Mouse (Mus musculus) hindbrain, embryonic 15.5 days (tissue): ENCODE data around the gene Iqcc. TPM values are rescaled to one million over a fixed set of nuclear protein-coding genes. Genes with fewer than 3 reads are reported as not detected.

Experiments used
- ATAC-seq: fragments of 200-750 bp; cut with Nextera tagmentation; 2 replicates; pipeline ENCODE4 v1.8.0; 2017; ENCODE audit warnings: low read depth, moderate number of reproducible peaks, moderate TSS enrichment; ENCODE audit not compliant: low FRiP score
- H3K27ac ChIP-seq: fragments of 300-500 bp; sonication (generic); replicated peaks from 2 replicates; pipeline ENCODE4 v1.5.1; 2015; ENCODE audit warnings: mild to moderate bottlenecking, inconsistent platforms
- H3K27me3 ChIP-seq: fragments of 300-500 bp; sonication (generic); 2 replicates; pipeline ENCODE4 v1.6.1; 2015; ENCODE audit warnings: control low read depth, inconsistent platforms
- H3K36me3 ChIP-seq: fragments of 300-500 bp; sonication (generic); 2 replicates; pipeline ENCODE4 v1.6.1; 2015; ENCODE audit warnings: control low read depth, inconsistent platforms
- H3K4me1 ChIP-seq: fragments of 300-500 bp; sonication (generic); replicated peaks from 2 replicates; pipeline ENCODE4 v1.6.1; 2015; ENCODE audit warnings: control low read depth, inconsistent platforms
- H3K4me2 ChIP-seq: fragments of 300-500 bp; sonication (generic); 2 replicates; pipeline ENCODE4 v1.6.1; 2015; ENCODE audit warnings: moderate library complexity, mild to moderate bottlenecking, inconsistent platforms
- H3K4me3 ChIP-seq: fragments of 300-500 bp; sonication (generic); 2 replicates; pipeline ENCODE4 v1.5.1; 2015; ENCODE audit warnings: mild to moderate bottlenecking, inconsistent platforms
- H3K9ac ChIP-seq: fragments of 300-500 bp; sonication (generic); 2 replicates; pipeline ENCODE4 v1.6.1; 2015; ENCODE audit warnings: inconsistent platforms
- H3K9me3 ChIP-seq: fragments of 300-500 bp; sonication (generic); 2 replicates; pipeline ENCODE4 v1.6.1; 2016; ENCODE audit warnings: control low read depth, inconsistent platforms
- WGBS: fragments of 180-500 bp; shearing (Covaris S2); methylation state at CpG from one replicate; pipeline ENCODE4 v1.1.7; 2015; 5-methylcytosine and 5-hydroxymethylcytosine counted together
- polyA plus RNA-seq: library from polyadenylated mRNA; unstranded; fragments of >200 nt; fragmentation: Nextera tagmentation; extraction: Ambion mirVana; gene quantifications from 2 replicates; pipeline ENCODE4 v1.2.1, GENCODE M21; 2015

Gene Iqcc
- polyA plus RNA-seq, 1 experiment from 2014 or later, result 32.9 TPM

GRCm38 (mm10) chr4:129588865-129589264 is 30.0 kb downstream of the Iqcc start:
- Histone ChIP-seq H3K4me3 (no peak overlapping the region), H3K9me3 (no peaks in the 10 kb centered on the region), H3K27me3 (no peaks in the 10 kb centered on the region), H3K4me1 (0 out of 2 replicates have a peak, but pooled peaks cover 8% of the 10 kb centered on the region), H3K9ac (no peak overlapping the region), H3K36me3 (peaks cover 35% of the 10 kb centered on the region), H3K27ac (no peak overlapping the region), H3K4me2 (no peak overlapping the region)
- no peak for ATAC-seq
- 75% methylated on average over 4 of the region's 4 CpGs for WGBS

DNA sequence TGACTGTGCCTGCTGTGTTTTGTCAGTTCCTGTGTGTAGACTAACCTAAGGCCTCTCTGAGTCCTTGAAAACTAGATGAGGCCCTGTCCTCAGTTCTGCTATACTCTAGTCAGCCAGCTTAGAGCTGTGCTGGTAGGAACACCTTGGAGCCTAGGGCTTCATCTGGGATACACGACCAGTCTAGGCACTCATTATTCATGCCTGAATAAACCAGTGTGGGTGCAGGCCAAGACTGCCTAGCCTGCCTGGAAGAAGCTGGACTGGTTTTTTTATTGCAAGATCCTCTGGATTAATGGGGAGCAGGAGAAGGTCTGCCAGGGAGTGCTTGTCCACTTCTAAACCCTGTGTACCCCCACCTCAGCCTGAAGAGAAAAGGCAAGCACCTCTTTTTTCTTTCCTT is 32.0 kb downstream of the Iqcc start:
- WGBS, result 29% methylated on average over 1 of the region's 1 CpGs
- Histone ChIP-seq H3K36me3 (peaks cover 19% of the 10 kb centered on the region), H3K27me3 (no peaks in the 10 kb centered on the region), H3K4me1 (0 out of 2 replicates have a peak, but pooled peaks cover 8% of the 10 kb centered on the region), H3K9ac (no peak overlapping the region), H3K4me3 (no peak overlapping the region), H3K27ac (no peak overlapping the region), H3K9me3 (no peaks in the 10 kb centered on the region), H3K4me2 (no peak overlapping the region)
- ATAC-seq, result no peak

GRCm38 (mm10) chr4:129585773-129586172 is 33.1 kb downstream of the Iqcc start:
- Histone ChIP-seq H3K36me3 (peaks cover 7% of the 10 kb centered on the region), H3K4me3 (no peak overlapping the region), H3K9me3 (no peaks in the 10 kb centered on the region), H3K27ac (no peak overlapping the region), H3K4me1 (0 out of 2 replicates have a peak, but pooled peaks cover 8% of the 10 kb centered on the region), H3K4me2 (peak overlapping the region; percentile 52; the same call in 1 of the 2 replicates), H3K27me3 (no peaks in the 10 kb centered on the region), H3K9ac (no peak overlapping the region)
- no peak for ATAC-seq
- WGBS, result 86% methylated on average over 9 of the region's 9 CpGs

DNA sequence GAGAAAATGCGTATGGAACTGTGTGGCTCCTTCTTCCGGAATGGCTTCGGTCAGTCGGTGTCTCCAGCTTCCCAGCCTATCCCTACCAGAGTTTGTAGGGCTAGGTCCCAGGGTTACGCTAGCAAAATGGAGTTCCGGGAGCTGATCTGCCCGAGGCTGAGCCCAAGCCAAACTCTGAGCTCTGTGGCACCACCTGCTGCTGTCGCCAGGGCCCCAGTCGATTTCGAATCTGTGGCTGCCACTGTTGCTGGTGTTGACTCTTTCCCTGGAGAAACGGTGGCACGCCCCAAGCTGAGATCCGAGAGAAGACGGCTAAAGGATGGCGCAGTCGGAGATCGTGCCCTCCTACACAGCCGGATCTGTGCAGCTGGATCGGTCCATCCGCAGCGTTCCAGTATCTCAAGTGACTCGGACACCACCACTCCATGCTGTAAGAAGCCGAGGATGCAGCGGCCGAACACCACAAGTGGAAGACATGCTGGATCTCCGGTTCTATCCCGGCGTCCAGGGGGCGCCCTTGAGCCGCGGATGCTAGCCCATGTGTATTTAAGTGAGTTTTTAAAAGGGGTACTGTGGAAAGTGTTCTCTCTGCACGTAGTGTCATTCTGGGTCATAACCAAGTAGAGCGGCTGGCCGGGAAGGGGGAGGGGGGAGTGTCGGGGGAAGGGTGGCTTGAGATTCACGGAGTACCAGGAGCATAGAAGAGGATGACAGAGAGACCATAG is 33.9 kb downstream of the Iqcc start:
- peak overlapping the region; percentile 31 for H3K4me3 ChIP-seq
- peak overlapping the region; percentile 25 for H3K9ac ChIP-seq
- no peaks in the 10 kb centered on the region for H3K27me3 ChIP-seq
- H3K27ac ChIP-seq, result no peak overlapping the region
- WGBS, result 4% methylated on average over 36 of the region's 36 CpGs
- H3K4me2 ChIP-seq, result peak overlapping the region; percentile 52
- H3K9me3 ChIP-seq, result no peaks in the 10 kb centered on the region
- 0 out of 2 replicates have a peak, but pooled peaks cover 8% of the 10 kb centered on the region for H3K4me1 ChIP-seq
- peak; percentile 34; the same call in 1 of the 2 replicates for ATAC-seq
- H3K36me3 ChIP-seq, result no peaks in the 10 kb centered on the region; the same call in 1 of the 2 replicates

- no peaks in the 10 kb centered on the region for H3K27me3 ChIP-seq
- H3K27ac ChIP-seq, result no peak overlapping the region
- H3K4me1 ChIP-seq, result 0 out of 2 replicates have a peak, but pooled peaks cover 8% of the 10 kb centered on the region
- no peaks in the 10 kb centered on the region for H3K36me3 ChIP-seq
- ATAC-seq, result no peak
- H3K9ac ChIP-seq, result no peak overlapping the region
- no peaks in the 10 kb centered on the region for H3K9me3 ChIP-seq
- peak overlapping the region; percentile 52 for H3K4me2 ChIP-seq
- 74% methylated on average over 1 of the region's 1 CpGs for WGBS
- no peak overlapping the region for H3K4me3 ChIP-seq
Observed at GRCm38 (mm10) chr4:129584370-129584769, 34.5 kb downstream of the Iqcc start.

- no peaks in the 10 kb centered on the region for H3K36me3 ChIP-seq
- no peak for ATAC-seq
- H3K9ac ChIP-seq, result no peak overlapping the region
- no peaks in the 10 kb centered on the region for H3K9me3 ChIP-seq
- no peaks in the 10 kb centered on the region for H3K27me3 ChIP-seq
- H3K4me3 ChIP-seq, result no peak overlapping the region
- no peak overlapping the region for H3K4me2 ChIP-seq
- no peak overlapping the region for H3K27ac ChIP-seq
- 86% methylated on average over 1 of the region's 1 CpGs for WGBS
- H3K4me1 ChIP-seq, result 0 out of 2 replicates have a peak, but pooled peaks cover 8% of the 10 kb centered on the region
Observed at GRCm38 (mm10) chr4:129582251-129582650, 36.6 kb downstream of the Iqcc start.

- Histone ChIP-seq H3K4me1 (0 out of 2 replicates have a peak, but pooled peaks cover 11% of the 10 kb centered on the region), H3K9me3 (no peaks in the 10 kb centered on the region), H3K27ac (no peak overlapping the region), H3K9ac (no peak overlapping the region), H3K36me3 (no peaks in the 10 kb centered on the region), H3K27me3 (no peaks in the 10 kb centered on the region), H3K4me2 (no peak overlapping the region), H3K4me3 (no peak overlapping the region)
- 76% methylated on average over 7 of the region's 7 CpGs for WGBS
- no peak for ATAC-seq
Observed at GRCm38 (mm10) chr4:129580347-129580746, 38.6 kb downstream of the Iqcc start.

DNA sequence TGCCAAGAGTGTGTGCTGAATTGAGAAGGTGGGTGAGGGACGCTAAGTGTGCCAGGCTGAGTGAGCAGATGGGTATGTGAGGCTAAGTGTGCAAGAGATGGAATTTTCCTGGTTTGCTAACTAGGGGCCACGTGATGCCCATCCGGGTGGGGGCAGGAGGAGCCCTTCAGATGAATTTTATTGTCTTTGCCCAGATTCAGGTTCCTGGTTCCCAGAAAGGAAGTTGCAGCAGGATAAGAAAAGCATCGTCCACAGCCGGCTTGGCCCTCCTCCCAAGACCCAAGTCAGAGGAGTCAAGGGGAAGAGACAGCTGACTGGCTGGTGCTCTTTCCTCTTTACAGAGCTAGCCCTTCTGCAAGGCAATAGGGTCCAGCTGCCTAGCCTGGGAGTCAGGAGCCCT is 40.4 kb downstream of the Iqcc start, which contains the start of gene Fam167b:
Fam167b (minus strand) TSS at position 84 of the 400 bp plus-strand sequence.
- Histone ChIP-seq H3K4me2 (peak within 1 kb of the TSS; percentile 23), H3K27ac (no peak within 1 kb of the TSS), H3K4me3 (no peak within 1 kb of the TSS), H3K4me1 (0 out of 2 replicates have a peak, but pooled peaks cover 5% of the 10 kb centered on the region), H3K9me3 (no peaks in the 10 kb centered on the region), H3K27me3 (no peaks in the 10 kb centered on the region), H3K9ac (no peak within 1 kb of the TSS), H3K36me3 (no peaks in the 10 kb centered on the region)
- ATAC-seq, result no peak
- 88% methylated on average over 5 of the region's 5 CpGs for WGBS

DNA sequence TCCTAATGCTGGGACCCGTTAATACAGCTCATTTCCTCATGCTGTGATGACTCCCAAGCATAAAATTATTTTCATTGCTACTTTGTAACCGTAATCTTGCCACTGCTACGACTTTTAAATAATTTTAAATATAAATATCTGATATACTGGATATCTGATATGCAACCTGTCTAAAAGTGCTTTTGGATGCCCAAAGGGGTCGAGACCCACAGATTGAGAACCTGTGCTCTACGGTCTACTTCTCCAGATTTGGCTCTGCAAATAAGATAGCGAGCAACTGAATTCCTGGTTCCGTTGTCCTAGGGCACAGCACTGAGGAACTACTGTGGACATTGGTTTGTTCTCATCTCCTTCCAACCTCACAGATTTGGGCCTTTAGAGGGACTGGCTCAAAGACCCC is 41.2 kb downstream of the Iqcc start:
- no peaks in the 10 kb centered on the region for H3K36me3 ChIP-seq
- ATAC-seq, result no peak
- no peaks in the 10 kb centered on the region for H3K9me3 ChIP-seq
- H3K4me2 ChIP-seq, result no peak overlapping the region
- no peak overlapping the region for H3K9ac ChIP-seq
- H3K4me1 ChIP-seq, result 0 out of 2 replicates have a peak, but pooled peaks cover 5% of the 10 kb centered on the region
- H3K27ac ChIP-seq, result no peak overlapping the region
- no peak overlapping the region for H3K4me3 ChIP-seq
- WGBS, result 80% methylated on average over 7 of the region's 7 CpGs
- H3K27me3 ChIP-seq, result no peaks in the 10 kb centered on the region

DNA sequence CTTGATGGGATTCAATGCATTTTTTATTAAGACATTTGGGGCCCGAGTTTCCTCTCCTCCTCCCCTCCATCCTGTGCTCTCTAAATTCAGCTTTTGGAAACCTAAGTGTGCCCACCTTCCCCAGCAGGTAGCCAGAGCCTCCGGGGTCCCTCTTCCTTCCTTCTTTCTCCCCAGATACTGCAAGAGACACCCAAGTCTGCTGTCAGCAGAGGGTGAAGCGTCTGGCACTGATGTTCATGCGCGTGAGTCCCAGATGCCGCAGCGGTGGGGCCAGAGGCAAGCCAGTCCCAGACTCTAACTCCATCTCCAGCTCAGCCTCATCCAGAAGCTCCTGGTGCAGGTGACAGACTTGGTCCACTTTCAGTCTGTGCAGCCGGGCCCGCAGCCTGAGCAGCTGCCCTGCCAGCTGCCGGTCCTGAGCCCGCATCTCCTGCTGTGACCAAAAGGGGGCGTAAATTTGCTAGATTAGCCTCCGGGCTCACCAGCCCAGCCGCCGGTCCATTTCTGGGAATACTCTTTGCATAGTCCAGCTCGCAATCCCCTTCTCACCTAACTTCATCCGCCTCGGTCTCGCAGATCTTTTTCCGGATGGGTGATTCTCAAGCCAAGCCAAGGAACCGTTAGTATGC is 41.9 kb downstream of the Iqcc start:
- Histone ChIP-seq H3K36me3 (no peaks in the 10 kb centered on the region), H3K9ac (peak overlapping the region; percentile 13; the same call in 1 of the 2 replicates)

GRCm38 (mm10) chr4:129575171-129575844 is 43.6 kb downstream of the Iqcc start:
- H3K27me3 ChIP-seq, result no peaks in the 10 kb centered on the region
- no peaks in the 10 kb centered on the region for H3K36me3 ChIP-seq
- H3K4me3 ChIP-seq, result no peak overlapping the region
- no peak overlapping the region for H3K4me2 ChIP-seq
- no peak overlapping the region for H3K27ac ChIP-seq
- 64% methylated on average over 7 of the region's 8 CpGs for WGBS
- ATAC-seq, result no peak
- no peak overlapping the region for H3K9ac ChIP-seq
- H3K9me3 ChIP-seq, result no peaks in the 10 kb centered on the region
- 0 out of 2 replicates have a peak, but pooled peaks cover 5% of the 10 kb centered on the region for H3K4me1 ChIP-seq

More for the DNA sequence above, 41.9 kb downstream of the Iqcc start:
- ATAC-seq, result no peak
- no peak overlapping the region for H3K4me3 ChIP-seq
- 0 out of 2 replicates have a peak, but pooled peaks cover 5% of the 10 kb centered on the region for H3K4me1 ChIP-seq
- no peaks in the 10 kb centered on the region for H3K27me3 ChIP-seq
- H3K4me2 ChIP-seq, result peak overlapping the region; percentile 23
- 27% methylated on average over 21 of the region's 21 CpGs for WGBS
- H3K27ac ChIP-seq, result no peak overlapping the region
- no peaks in the 10 kb centered on the region for H3K9me3 ChIP-seq

- no peak within 1 kb of the TSS for H3K27ac ChIP-seq
- H3K9ac ChIP-seq, result no peak within 1 kb of the TSS
- no peaks in the 10 kb centered on the region for H3K27me3 ChIP-seq
- H3K36me3 ChIP-seq, result no peaks in the 10 kb centered on the region
- H3K4me1 ChIP-seq, result 0 out of 2 replicates have a peak, but pooled peaks cover 5% of the 10 kb centered on the region
- no peak for ATAC-seq
- H3K9me3 ChIP-seq, result no peaks in the 10 kb centered on the region
- H3K4me3 ChIP-seq, result no peak within 1 kb of the TSS
- WGBS, result 93% methylated on average over 8 of the region's 8 CpGs
- no peak within 1 kb of the TSS for H3K4me2 ChIP-seq
Observed at GRCm38 (mm10) chr4:129573430-129573829, 45.5 kb downstream of the Iqcc start, which contains the start of gene Lck. TSS of gene Lck (minus strand) at chr4:129573641.
